Mouse (Mus musculus): ENCODE measurements around the gene Git2. TPM values are rescaled to one million over a fixed set of nuclear protein-coding genes. Genes with fewer than 3 reads are reported as not detected.

Gene Git2
- polyA plus RNA-seq, 1 experiment: 21.6 TPM

- no peaks in the 10 kb centered on the region for H3K27me3 ChIP-seq (ENCODE audit: control insufficient read depth, insufficient read depth, insufficient read length)
- H3K4me2 ChIP-seq (ENCODE audit: low read depth): no peak overlapping the region
- no peak overlapping the region for H3K4me3 ChIP-seq
- no peak overlapping the region for H3ac ChIP-seq (ENCODE audit: control insufficient read depth, insufficient read length)
- peaks cover 3% of the 10 kb centered on the region for H3K36me3 ChIP-seq (ENCODE audit: control insufficient read depth, insufficient read depth)
- no peak for TF ChIP-seq USF1 (IDR thresholded peaks at IDR 0.05; ENCODE audit: low read depth)
- no peak for TF ChIP-seq MYOD1 (IDR thresholded peaks at IDR 0.05; ENCODE audit: control insufficient read depth in 1 of 3, insufficient read length in 2 of 3, low read depth in 2 of 3)
- TF ChIP-seq TCF12 (IDR thresholded peaks at IDR 0.05; ENCODE audit: insufficient read depth, poor library complexity, severe bottlenecking): no peak
- no peak for TF ChIP-seq MAX (IDR thresholded peaks at IDR 0.05; ENCODE audit: low read depth)
- TF ChIP-seq POLR2AphosphoS2 (IDR thresholded peaks at IDR 0.05; ENCODE audit: insufficient read length, low read depth): no peak
- TF ChIP-seq MYOG (IDR thresholded peaks at IDR 0.05; ENCODE audit: control insufficient read depth in 1 of 3, insufficient read depth in 1 of 3, insufficient read length in 2 of 3, low read depth in 2 of 3): no peak
- TF ChIP-seq CEBPB (IDR thresholded peaks at IDR 0.05; ENCODE audit: insufficient read depth, poor library complexity, severe bottlenecking): no peak
- TF ChIP-seq SRF (IDR thresholded peaks at IDR 0.05; ENCODE audit: control insufficient read depth, insufficient read length, low read depth): no peak
- TF ChIP-seq REST (IDR thresholded peaks at IDR 0.05; ENCODE audit: insufficient read depth, insufficient read length): no peak
- TF ChIP-seq TCF3 (IDR thresholded peaks at IDR 0.05; ENCODE audit: insufficient read length, low read depth): no peak
- peaks cover 2% of the 10 kb centered on the region for H3K79me2 ChIP-seq (ENCODE audit: control insufficient read depth, insufficient read depth)
These were observed 32.6 kb upstream of the Git2 start for GRCm38 (mm10) chr5:114807893-114808292.

DNA sequence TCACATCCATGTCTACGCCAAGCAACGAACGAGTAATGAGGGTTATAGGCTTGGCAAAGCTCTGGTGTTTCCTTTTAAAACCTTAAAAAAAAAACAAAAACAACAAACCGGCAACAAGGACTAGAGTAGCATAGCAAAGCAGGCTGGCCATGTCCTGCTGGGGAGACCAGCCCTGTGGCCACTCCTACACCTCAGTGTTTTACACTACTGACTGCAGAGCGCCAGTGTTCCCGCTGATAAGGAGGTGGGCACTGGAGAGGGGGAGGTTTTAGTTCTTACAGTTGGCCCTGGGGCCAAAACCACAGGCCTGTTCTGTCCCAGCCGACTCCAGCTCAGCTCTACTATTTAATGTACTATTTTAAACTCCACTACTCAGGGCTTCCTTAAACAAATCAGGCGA lies 32.2 kb upstream of the Git2 start:
- Histone ChIP-seq H3K79me2 (ENCODE audit: control insufficient read depth, insufficient read depth) (no peaks in the 10 kb centered on the region), H3K4me2 (ENCODE audit: low read depth) (no peak overlapping the region), H3K4me3 (no peak overlapping the region), H3ac (ENCODE audit: control insufficient read depth, insufficient read length) (no peak overlapping the region), H3K36me3 (ENCODE audit: control insufficient read depth, insufficient read depth) (peaks cover 5% of the 10 kb centered on the region), H3K27me3 (ENCODE audit: control insufficient read depth, insufficient read depth, insufficient read length) (no peaks in the 10 kb centered on the region)
- TF ChIP-seq POLR2AphosphoS2 (IDR thresholded peaks at IDR 0.05; ENCODE audit: insufficient read length, low read depth) (no peak), CEBPB (IDR thresholded peaks at IDR 0.05; ENCODE audit: insufficient read depth, poor library complexity, severe bottlenecking) (no peak), E2F4 (IDR thresholded peaks at IDR 0.05; ENCODE audit: insufficient read depth) (no peak), TCF3 (IDR thresholded peaks at IDR 0.05; ENCODE audit: insufficient read length, low read depth) (no peak), POLR2A (IDR thresholded peaks at IDR 0.05; ENCODE audit: insufficient read length, low read depth) (no peak), USF1 (IDR thresholded peaks at IDR 0.05; ENCODE audit: low read depth) (no peak), MYOG (IDR thresholded peaks at IDR 0.05; ENCODE audit: control insufficient read depth in 1 of 3, insufficient read depth in 1 of 3, insufficient read length in 2 of 3, low read depth in 2 of 3) (no peak), SRF (IDR thresholded peaks at IDR 0.05; ENCODE audit: control insufficient read depth, insufficient read length, low read depth) (no peak), TCF12 (IDR thresholded peaks at IDR 0.05; ENCODE audit: insufficient read depth, poor library complexity, severe bottlenecking) (no peak), REST (IDR thresholded peaks at IDR 0.05; ENCODE audit: insufficient read depth, insufficient read length) (no peak), MYOD1 (IDR thresholded peaks at IDR 0.05; ENCODE audit: control insufficient read depth in 1 of 3, insufficient read length in 2 of 3, low read depth in 2 of 3) (no peak), MAX (IDR thresholded peaks at IDR 0.05; ENCODE audit: low read depth) (no peak)

DNA sequence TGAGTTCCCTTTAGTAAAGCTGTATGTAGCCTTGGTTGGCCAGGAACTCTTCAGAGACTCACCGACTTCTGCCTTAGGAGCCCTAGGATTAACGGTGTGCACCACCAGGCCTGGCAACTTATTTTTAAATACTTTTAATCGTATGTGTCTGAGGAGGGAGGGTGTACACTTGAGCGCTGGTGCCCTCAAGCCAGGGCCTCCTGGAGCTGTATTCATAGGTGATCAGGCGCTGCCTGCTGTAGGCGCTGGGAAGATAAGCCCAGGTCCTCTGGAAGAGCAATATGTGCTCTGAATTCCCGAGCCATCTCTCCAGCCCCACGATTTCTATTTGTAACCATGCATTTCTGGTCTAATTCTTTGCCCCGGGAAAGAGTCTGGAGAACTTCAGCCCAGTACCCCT lies 31.7 kb upstream of the Git2 start:
- no peak overlapping the region for H3K4me3 ChIP-seq
- no peaks in the 10 kb centered on the region for H3K27me3 ChIP-seq (ENCODE audit: control insufficient read depth, insufficient read depth, insufficient read length)
- TF ChIP-seq MYOG (IDR thresholded peaks at IDR 0.05; ENCODE audit: control insufficient read depth in 1 of 3, insufficient read depth in 1 of 3, insufficient read length in 2 of 3, low read depth in 2 of 3) (no peak), POLR2AphosphoS2 (IDR thresholded peaks at IDR 0.05; ENCODE audit: insufficient read length, low read depth) (no peak), CEBPB (IDR thresholded peaks at IDR 0.05; ENCODE audit: insufficient read depth, poor library complexity, severe bottlenecking) (no peak), E2F4 (IDR thresholded peaks at IDR 0.05; ENCODE audit: insufficient read depth) (no peak), POLR2A (IDR thresholded peaks at IDR 0.05; ENCODE audit: insufficient read length, low read depth) (no peak), MYOD1 (IDR thresholded peaks at IDR 0.05; ENCODE audit: control insufficient read depth in 1 of 3, insufficient read length in 2 of 3, low read depth in 2 of 3) (no peak), TCF12 (IDR thresholded peaks at IDR 0.05; ENCODE audit: insufficient read depth, poor library complexity, severe bottlenecking) (no peak), SRF (IDR thresholded peaks at IDR 0.05; ENCODE audit: control insufficient read depth, insufficient read length, low read depth) (no peak), REST (IDR thresholded peaks at IDR 0.05; ENCODE audit: insufficient read depth, insufficient read length) (no peak), MAX (IDR thresholded peaks at IDR 0.05; ENCODE audit: low read depth) (no peak), TCF3 (IDR thresholded peaks at IDR 0.05; ENCODE audit: insufficient read length, low read depth) (no peak), USF1 (IDR thresholded peaks at IDR 0.05; ENCODE audit: low read depth) (no peak)
- no peaks in the 10 kb centered on the region for H3K79me2 ChIP-seq (ENCODE audit: control insufficient read depth, insufficient read depth)
- no peak overlapping the region for H3K4me2 ChIP-seq (ENCODE audit: low read depth)
- no peak overlapping the region for H3ac ChIP-seq (ENCODE audit: control insufficient read depth, insufficient read length)
- peaks cover 5% of the 10 kb centered on the region for H3K36me3 ChIP-seq (ENCODE audit: control insufficient read depth, insufficient read depth)

DNA sequence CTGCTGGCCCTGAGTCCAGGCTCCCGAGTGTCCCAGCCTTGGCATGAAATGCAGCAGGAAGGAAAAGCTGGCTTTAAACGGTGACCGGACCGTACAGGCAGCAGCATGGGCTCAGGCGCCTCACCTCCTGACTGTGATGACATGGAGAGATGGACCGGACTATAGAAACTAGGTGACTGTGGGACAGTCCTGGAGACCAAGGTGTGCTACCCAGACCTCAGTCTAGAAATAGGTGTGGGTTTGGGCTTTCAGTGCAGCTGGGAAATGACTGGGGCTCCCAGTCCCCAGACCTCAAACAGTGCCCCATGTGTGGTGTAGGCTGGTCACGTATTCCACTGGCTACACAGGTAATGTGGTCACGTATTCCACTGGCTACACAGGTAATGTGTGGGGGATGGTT lies 31.3 kb upstream of the Git2 start:
- no peaks in the 10 kb centered on the region for H3K79me2 ChIP-seq (ENCODE audit: control insufficient read depth, insufficient read depth)
- H3K36me3 ChIP-seq (ENCODE audit: control insufficient read depth, insufficient read depth): peaks cover 5% of the 10 kb centered on the region
- no peak overlapping the region for H3K4me3 ChIP-seq
- no peak for TF ChIP-seq CEBPB (IDR thresholded peaks at IDR 0.05; ENCODE audit: insufficient read depth, poor library complexity, severe bottlenecking)
- no peaks in the 10 kb centered on the region for H3K27me3 ChIP-seq (ENCODE audit: control insufficient read depth, insufficient read depth, insufficient read length)
- no peak overlapping the region for H3K4me2 ChIP-seq (ENCODE audit: low read depth)
- no peak overlapping the region for H3ac ChIP-seq (ENCODE audit: control insufficient read depth, insufficient read length)

All from myocyte (in vitro differentiated cells).